Mouse (Mus musculus) cortical plate, adult 2 months (tissue): ENCODE results near the gene Vps33b.

Source experiments
- CTCF ChIP-seq: fragments of 200-500 bp; IDR thresholded peaks from 2 replicates; pipeline ENCODE4 v1.5.1; 2011; ENCODE audit warnings: mild to moderate bottlenecking, control low read depth, low read length; ENCODE audit not compliant: insufficient read depth; ENCODE audit errors: extremely low read depth
- POLR2A ChIP-seq: fragments of 200-500 bp; IDR thresholded peaks from 2 replicates; pipeline ENCODE4 v1.6.1; 2011; ENCODE audit warnings: mild to moderate bottlenecking, low read length, control low read depth; ENCODE audit not compliant: insufficient read depth; ENCODE audit errors: extremely low read depth

- no peak for TF ChIP-seq POLR2A
- no peak for TF ChIP-seq CTCF
Measured at GRCm38 (mm10) chr7:80331433-80331832, 62.0 kb downstream of the Vps33b start.
